Mouse (Mus musculus) brown adipose tissue, adult 24 weeks (tissue): ENCODE measurements around the gene Eef1akmt4. TPM values are rescaled to one million over a fixed set of nuclear protein-coding genes. Genes with fewer than 3 reads are reported as not detected.

Experiments
- H3K27ac ChIP-seq: fragments of 200-500 bp; replicated peaks from 2 replicates; pipeline ENCODE4 v1.5.1; 2012; ENCODE audit warnings: low read depth, mild to moderate bottlenecking, low read length
- H3K4me1 ChIP-seq: fragments of 200-500 bp; 2 replicates; pipeline ENCODE4 v1.6.1; 2012; ENCODE audit warnings: low read length, mixed read lengths; ENCODE audit not compliant: control insufficient read depth, insufficient read depth, insufficient read length
- H3K4me3 ChIP-seq: fragments of 200-500 bp; 2 replicates; pipeline ENCODE4 v1.5.1; 2012; ENCODE audit warnings: low read depth, mild to moderate bottlenecking, low read length, moderate library complexity; ENCODE audit not compliant: insufficient read depth
- polyA plus RNA-seq: library from polyadenylated mRNA; stranded (reverse); fragments of >200 nt; gene quantifications from 2 replicates; pipeline ENCODE4 v1.2.4, GENCODE M21; 2012; ENCODE audit not compliant: missing spikeins, insufficient read depth, insufficient read length

Eef1akmt4 gene
- 3.6 and 8.2 TPM in 2 replicates for polyA plus RNA-seq

DNA sequence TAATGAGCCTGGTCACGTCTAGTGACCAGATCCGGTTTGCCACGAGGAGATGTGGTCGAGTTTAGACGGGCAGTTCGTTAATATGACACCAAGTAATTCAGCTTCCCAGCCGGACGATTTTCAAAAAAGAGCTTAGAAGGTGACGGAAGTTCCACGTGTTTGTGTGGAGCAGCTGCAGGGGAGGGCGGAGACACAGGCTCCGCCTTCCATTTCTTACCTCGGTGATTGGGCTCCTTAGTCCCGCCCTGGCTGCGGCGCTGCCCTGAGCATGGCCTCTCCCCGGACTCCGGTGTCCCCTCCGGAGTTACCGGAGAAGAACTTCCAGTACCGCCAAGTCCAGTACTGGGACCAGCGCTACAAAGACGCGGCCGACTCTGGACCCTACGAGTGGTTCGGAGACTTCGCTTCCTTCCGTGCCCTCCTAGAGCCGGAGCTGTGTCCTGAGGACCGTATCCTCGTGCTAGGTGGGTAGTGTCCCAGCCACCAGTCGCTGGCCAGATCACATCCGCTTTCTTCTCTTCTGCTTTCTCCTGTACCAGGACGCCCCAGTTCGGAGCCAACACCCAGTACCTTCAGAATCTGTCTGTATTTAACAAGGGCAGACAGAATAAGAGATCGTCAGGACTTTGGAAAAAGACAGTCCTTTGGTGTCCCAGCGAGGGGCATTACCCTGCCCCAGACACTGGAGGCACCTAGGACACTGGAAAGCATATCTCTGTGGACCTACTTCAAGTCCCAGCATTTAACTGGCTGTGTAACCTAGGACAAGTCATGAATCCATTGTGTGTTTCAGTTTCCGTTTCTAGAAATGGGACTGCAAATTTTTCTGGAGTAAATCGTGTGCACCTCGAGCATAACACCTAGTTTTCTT is at the start of gene Eef1akmt4, which contains the start of the genes Gm49333 and Alg3:
Gene Eef1akmt4, plus strand, starts transcription at position 237 of the 871 bp plus-strand sequence.
Gene Gm49333, plus strand, starts transcription at position 254 of the 871 bp plus-strand sequence.
Gene Alg3, minus strand, starts transcription at position 379 of the 871 bp plus-strand sequence.
- H3K4me3 ChIP-seq: peak within 1 kb of the TSS; percentile 69
- no peaks in the 10 kb centered on the region for H3K4me1 ChIP-seq
- peak within 1 kb of the TSS; percentile 35 for H3K27ac ChIP-seq

DNA sequence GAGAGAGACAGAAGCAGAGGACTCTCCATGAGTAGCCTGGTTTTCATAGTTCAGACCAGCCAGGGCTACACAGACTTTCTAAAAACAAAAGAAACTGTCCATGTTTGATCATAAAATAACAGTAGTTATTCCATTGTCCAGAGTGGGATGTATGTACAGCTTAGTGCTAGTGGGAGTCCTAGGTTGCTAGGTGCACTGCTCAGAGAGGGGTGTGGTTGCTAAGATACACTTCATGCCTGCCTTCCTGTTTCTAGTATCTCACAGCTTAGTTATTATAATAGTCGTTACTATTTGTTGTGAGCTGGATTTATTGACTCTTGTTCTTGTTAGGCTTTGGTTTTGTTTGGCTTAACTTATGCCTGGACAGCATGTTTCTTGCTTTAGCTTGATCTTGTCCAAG is 46.3 kb upstream of the Eef1akmt4 start:
- Histone ChIP-seq H3K4me1 (no peaks in the 10 kb centered on the region), H3K4me3 (no peak overlapping the region), H3K27ac (no peak overlapping the region)

DNA sequence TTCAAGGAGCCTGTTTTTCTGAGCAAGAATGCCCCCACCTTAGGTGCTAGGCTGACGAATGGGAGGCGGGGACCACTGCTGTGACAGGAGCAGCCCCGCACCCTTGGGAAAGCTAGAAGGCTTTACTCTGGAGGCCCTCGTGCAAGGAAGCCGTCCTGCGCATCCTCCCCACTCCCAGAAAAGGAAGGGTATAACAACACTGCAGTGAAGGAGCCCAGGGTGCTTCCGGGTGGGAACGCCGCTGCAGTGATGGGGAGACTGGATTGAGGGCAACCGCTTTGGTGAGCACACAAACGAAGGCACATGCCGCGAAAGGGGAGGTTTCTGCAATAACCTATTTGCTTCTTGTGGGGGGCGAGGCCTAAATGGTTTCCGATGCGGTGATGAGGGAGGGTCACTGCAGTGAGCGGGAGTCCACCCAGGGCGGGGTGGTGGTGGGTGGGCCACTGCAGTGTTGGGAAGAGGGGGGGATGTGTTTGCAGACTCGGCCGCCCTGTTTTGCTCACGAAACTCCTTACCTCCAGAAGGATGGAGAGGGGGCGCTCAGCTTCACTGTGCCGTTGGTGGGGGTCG is 21.9 kb upstream of the Eef1akmt4 start, which contains the start of gene Vwa5b2:
Gene Vwa5b2, plus strand, starts transcription at position 106 of the 573 bp plus-strand sequence.
- Histone ChIP-seq H3K27ac (no peak within 1 kb of the TSS), H3K4me3 (peak within 1 kb of the TSS; percentile 39)

DNA sequence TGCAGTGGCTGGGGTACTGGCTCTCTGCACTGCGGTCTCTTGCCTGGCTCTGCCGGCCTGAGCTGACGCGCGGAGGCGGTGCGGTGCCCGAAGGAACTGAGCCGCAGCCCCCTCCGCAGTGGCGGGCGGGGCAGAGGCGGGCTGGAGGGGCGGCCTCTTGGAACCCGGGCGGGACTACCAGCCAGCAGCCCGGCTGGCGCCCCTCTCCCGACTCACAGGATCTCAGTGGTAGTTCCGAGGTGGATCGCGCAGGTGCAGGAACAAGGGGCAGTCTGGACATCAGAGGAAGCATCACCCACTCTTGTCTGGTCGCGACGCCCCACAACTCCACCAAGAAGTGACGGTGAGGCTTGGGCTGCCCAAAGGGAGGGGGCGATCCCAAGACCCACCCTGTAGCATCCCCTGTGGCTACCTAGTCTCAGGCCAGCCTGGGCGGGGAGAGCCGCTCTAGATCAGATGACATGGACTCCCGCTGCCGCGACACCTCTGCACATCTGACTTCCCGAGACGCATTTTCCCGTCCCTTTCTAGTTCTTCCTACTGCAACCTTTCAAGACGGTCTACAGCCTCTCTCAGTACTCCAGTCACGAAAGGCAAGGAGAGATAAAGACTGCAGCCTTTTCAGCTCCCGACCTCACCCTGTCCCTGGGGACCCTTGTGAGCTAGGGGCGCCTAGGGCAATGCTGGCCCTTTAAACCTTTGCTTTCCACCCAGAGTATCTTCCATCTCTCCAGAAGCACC is 21.3 kb upstream of the Eef1akmt4 start:
- peak overlapping the region; percentile 39 for H3K4me3 ChIP-seq
- H3K4me1 ChIP-seq: peaks cover 2% of the 10 kb centered on the region; the same call in 1 of the 2 replicates
- no peak overlapping the region for H3K27ac ChIP-seq

More for the DNA sequence above, 21.9 kb upstream of the Eef1akmt4 start, which contains the start of gene Vwa5b2:
- H3K4me1 ChIP-seq: peaks cover 2% of the 10 kb centered on the region; the same call in 1 of the 2 replicates

DNA sequence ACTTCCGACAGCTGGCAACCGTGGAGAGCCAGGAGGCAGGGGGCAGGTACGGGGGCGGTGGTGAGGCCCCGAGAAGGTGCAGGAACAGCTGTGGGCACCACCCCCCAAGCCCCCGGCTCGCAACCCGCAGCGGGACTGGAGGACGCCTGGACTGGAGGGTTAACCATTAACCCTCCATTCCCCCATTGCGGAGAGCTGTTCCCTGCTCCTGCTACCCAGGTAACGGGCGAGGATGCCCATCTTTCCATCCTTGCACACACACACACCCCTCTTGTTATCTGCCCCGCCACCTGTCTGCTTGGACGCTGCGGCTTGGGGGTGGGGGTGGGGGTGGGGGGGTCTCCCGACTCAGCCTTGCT is 20.7 kb upstream of the Eef1akmt4 start:
- no peak overlapping the region for H3K27ac ChIP-seq
- peaks cover 2% of the 10 kb centered on the region; the same call in 1 of the 2 replicates for H3K4me1 ChIP-seq
- H3K4me3 ChIP-seq: no peak overlapping the region

DNA sequence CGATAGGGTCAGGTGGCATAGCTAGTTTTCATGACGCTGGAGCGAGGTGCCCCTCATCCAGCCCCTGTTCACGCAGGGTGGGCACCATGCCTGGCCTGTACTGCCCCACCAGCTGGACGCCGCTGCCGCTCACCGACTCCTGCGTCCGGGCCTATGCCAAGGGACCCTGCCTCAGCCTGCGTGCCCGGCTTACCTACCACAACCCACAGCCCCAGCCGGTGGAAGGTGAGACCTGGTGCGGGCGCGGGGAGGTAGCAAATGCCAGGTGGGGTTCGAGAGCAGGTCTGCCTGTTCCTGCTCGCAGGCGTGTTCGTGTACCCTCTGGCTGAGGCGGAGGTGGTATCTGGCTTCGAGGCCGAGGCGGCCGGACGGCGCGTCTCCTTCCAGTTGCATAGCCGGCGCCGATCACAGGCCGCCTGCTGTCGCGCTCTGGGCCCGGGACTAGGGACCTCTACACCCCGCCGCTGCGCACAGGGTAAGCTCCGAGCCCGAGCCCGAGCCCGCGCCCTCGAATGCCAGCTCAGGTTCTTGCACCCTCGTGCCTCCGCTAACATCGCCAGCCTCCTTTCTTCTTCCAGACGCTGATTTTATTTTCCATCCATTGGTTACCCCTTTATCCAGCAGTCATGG is 20.2 kb upstream of the Eef1akmt4 start:
- H3K4me1 ChIP-seq: peaks cover 2% of the 10 kb centered on the region; the same call in 1 of the 2 replicates
- H3K4me3 ChIP-seq: no peak overlapping the region
- no peak overlapping the region for H3K27ac ChIP-seq

DNA sequence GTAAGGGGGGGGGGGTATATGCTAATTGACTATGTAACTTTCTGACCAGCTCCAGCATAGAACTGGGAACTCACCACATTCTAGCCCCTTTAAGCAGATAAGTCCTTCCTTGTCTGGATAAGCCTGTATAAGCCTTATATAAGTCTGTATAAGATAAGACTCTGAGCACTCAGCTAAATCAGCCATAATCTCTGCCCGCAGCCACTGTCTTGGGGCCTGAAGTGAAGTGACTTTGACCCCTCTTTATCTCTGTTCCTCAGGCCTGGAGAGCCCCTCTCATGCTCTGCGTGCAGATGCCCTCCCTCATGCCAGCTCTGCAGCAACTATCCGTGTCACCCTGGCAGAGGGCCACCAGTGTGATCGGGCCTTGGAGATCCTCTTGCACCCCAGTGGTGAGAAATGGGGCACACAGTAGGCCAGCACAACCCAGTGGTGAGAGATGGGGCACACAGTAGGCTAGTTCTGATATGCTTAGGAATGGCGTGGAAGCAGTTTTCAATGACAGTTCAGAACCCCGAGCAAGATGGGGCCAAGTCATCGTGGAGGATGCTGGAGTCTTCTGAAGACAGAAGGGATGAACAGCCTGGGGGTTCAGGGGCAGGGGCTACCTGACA is 16.2 kb upstream of the Eef1akmt4 start:
- Histone ChIP-seq H3K4me1 (peaks cover under 1% of the 10 kb centered on the region; the same call in 1 of the 2 replicates), H3K4me3 (no peak overlapping the region), H3K27ac (no peak overlapping the region)

DNA sequence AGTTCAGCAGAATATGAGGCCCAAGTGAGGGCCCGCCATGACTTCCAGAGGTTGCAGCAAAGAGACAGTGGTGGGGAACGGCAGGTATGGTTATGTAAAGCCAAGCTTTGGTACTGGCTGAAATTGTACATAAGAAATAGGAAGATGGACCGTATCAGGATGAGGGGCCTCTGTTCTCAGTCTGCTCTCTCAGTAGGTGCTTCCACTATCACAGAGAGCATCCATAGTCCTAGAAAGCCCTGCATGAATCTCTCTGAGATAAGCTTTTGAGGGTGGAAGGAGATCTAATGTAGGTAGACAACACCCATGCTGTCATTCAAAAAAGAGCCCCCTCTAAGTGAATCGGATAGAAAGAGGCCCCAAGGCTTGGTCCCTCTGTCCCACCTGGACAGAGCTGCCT is 15.7 kb upstream of the Eef1akmt4 start:
- no peaks in the 10 kb centered on the region for H3K4me1 ChIP-seq
- H3K4me3 ChIP-seq: no peak overlapping the region
- H3K27ac ChIP-seq: no peak overlapping the region

DNA sequence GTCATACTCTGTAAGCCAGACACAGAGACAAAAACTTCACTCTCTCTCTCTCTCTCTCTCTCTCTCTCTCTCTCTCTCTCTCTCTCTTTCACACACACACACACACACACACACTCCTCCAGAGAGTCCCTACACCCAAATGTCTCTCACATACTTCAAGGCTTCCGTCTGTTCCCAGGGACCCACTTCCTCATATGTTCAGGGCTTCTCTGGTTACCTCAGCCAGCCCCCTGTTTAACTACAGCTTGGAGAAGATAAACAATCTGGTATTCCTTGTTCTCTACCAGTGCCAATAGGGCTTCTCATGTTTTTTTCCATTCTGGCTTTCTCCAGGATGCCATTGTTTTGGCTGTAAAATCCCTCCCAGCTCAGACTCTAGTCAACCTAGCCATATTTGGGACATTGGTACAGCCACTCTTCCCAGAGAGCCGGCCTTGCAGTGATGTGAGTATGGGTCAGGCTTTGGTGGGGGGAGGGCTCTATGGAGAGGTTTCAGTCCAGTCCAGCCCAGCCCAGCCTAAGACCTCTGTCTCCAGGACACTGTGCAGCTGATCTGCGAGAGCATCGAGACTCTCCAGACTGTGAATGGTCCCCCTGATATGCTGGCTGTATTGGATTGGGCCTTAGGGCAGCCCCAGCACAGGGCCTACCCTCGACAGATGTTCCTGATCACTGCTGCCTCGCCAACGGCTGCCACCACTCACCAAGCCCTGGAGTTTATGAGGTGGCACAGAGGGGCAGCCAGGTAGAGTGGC is 14.5 kb upstream of the Eef1akmt4 start:
- Histone ChIP-seq H3K4me1 (no peaks in the 10 kb centered on the region), H3K27ac (no peak overlapping the region)

DNA sequence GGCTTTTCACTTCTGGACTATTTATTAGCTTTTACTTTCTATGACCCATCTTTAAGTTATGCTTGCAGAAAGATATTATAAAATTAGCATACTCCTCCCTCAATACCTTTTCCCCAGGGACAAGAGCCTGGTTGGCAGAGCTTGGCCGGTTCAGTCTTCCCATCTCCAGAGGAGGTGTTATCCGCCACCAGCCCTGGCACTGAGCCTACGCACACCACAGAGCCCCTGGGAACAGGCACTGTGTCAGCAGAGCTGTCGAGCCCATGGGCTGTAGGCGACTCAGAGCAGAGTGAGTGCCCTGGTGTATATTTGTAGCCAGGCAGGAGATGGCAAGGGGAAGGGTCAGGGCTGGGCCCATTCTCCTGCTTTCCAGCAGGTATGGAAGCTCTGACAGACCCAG is 10.9 kb upstream of the Eef1akmt4 start:
- Histone ChIP-seq H3K4me3 (no peak overlapping the region), H3K4me1 (no peaks in the 10 kb centered on the region), H3K27ac (no peak overlapping the region)

More for the DNA sequence above, 14.5 kb upstream of the Eef1akmt4 start:
- H3K4me3 ChIP-seq: no peak overlapping the region

DNA sequence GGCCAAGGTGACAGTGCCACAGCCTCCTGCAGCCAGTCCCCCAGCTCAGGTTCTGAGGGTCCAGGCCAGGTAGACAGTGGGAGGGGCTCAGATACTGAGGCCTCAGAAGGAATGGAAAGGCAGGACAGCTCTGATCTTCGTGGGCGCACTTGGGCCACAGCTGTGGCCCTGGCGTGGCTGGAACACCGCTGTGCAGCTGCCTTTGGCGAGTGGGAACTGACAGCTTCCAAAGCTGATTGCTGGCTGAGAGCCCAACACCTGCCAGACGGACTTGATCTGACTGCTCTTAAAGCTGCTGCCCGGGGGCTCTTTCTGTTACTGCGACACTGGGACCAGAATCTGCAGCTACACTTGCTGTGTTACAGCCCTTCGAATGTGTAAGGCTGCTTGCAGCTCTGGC is 6.7 kb upstream of the Eef1akmt4 start:
- Histone ChIP-seq H3K4me3 (no peak overlapping the region), H3K27ac (no peak overlapping the region), H3K4me1 (no peaks in the 10 kb centered on the region)

DNA sequence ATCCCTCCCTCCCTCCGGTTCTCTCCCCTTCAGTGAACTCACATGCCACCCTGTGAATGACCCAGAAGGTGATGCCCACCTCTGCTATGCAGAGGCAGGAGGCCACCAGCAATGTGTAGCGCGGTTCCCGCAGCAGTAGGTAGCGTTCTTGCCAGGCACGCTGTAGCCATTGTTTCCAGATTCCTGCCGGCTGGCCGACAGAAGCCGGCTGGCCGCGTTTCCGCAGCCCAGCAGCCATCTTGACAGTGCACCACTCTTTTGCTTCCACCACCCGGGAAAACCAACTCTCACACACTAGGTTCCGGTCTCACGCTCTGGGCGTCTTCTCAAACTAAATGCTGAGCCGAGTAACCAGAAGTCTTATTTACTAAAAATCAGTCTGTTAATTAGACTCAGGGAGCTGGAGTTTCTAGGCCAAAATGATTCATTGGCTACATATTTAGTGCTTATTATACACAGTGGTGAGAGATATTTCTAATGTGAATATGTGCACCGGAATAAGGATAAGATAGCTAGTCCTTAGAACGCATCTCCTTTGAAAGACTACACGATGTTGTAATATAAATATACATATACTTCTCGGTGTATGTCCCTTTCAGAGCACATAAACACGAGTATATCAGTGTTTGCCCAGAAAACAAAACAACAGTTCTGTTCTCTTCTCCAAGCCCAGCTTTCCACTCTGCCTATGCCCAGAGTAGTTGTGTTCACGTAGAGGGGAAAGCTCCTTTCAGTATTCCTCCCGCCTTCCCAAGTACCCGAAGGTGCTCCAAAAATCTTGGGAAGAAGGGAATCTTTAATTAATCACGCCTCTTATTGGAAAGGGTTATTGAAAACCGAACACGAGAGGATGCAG is 664 bp upstream of the Eef1akmt4 start:
- peak overlapping the region; percentile 69 for H3K4me3 ChIP-seq
- H3K4me1 ChIP-seq: no peaks in the 10 kb centered on the region
- H3K27ac ChIP-seq: peak overlapping the region; percentile 35
